Mouse (Mus musculus) stomach, postnatal 0 days (tissue): ENCODE data around the gene Fas.

ENCODE experiments used
- CTCF ChIP-seq: IDR thresholded peaks from 2 replicates; pipeline ENCODE4 v1.5.1; 2016; ENCODE audit warnings: antibody characterized with exemption, low read depth, mild to moderate bottlenecking, moderate library complexity
- EP300 ChIP-seq: optimal IDR thresholded peaks from 2 replicates; pipeline ENCODE3; 2016; ENCODE audit warnings: antibody characterized with exemption

DNA sequence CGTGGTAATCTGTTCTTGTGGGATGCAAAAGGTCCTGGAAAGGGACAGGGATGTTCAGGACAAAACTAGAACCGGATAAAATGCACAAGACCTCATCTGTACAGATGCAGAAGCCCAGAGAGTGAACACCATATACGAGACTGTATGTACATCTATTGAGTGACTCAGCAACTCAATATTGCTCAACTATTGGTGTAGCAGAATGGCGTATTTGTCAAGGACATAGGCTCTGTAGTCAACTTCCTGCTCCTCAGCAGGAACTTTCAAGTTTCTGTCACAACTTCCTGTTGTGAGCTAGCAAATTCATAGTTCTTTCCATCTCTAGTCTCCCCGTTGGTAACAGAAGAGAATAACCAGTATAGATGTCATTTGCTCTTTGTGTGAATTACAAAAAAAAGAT is 41.9 kb upstream of the Fas start:
- TF ChIP-seq CTCF, result no peak
- no peak for TF ChIP-seq EP300
